In the genomic region with DNA sequence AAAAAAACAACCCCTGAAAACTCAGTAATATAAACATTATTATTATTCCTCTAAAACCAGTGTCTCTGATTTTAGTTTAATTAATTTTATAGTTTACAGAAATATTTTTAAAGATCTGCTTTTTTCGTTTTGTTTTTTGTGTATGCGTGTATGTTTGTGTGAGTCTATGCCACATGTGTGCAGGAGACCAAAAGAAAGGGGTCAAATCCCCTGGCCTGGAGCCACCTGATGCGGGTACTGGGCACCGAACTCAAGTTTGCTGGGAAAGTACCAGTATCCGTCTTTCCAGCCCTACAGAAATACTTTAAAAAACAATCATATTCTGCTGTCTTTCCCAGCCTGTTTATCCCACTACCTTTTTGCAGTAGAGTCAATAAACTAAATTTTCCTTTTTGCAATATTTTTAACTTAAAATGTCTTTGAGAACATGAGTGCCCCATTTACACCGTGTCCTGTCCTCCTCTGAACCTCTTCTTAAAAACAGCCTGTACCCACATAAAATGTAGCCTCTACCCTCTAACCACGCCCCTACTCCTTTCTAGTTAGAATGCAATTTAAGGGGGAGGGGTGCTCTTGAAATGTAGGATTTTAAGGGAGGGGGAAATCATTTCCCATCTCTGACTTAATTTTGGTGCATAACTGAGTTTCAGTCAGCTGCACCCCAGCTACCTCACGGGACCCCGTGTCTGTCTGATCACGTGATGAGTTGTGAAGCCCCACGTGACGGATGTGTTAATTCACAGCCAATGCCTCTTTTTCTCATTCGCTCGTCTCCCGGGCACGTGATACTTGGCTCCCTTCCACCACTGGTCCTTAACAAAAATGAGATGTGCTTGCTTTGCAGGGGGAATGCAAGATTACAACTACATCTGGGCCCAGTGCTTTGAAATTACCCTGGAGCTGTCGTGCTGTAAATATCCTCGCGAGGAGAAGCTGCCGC, we compare ENCODE assay signal across 8 mouse cellular contexts. TPM values are rescaled to one million over a fixed set of nuclear protein-coding genes. Genes with fewer than 3 reads are reported as not detected.
DNase-seq lines count a peak whose midpoint lies in the region; ATAC-seq and TF ChIP-seq lines count a peak whose summit lies in the region.

No protein-coding gene starts in this region.

- H3K4me1 ChIP-seq in embryonic facial prominence, embryonic 15.5 days = peaks cover 27% of the 10 kb centered on the region
- H3K4me1 ChIP-seq in heart, embryonic 12.5 days (replicated peaks) = peaks cover 10% of the 10 kb centered on the region; the same call in 1 of the 2 replicates
- peaks cover 14% of the 10 kb centered on the region for H3K4me1 ChIP-seq in kidney, embryonic 15.5 days
- H3K4me1 ChIP-seq in limb, embryonic 13.5 days = peaks cover 32% of the 10 kb centered on the region

- H3K27ac ChIP-seq in embryonic facial prominence, embryonic 15.5 days (replicated peaks) = no peak overlapping the region
- no peak overlapping the region for H3K27ac ChIP-seq in heart, embryonic 12.5 days (ENCODE audit: poor library complexity, severe bottlenecking)
- no peak overlapping the region for H3K27ac ChIP-seq in kidney, embryonic 15.5 days
- H3K27ac ChIP-seq in limb, embryonic 13.5 days = no peak overlapping the region

- peak; percentile 26 for DNase-seq in spleen, adult 12 weeks (ENCODE audit: low spot score)
- no peak for DNase-seq in spleen, postnatal 14 days (ENCODE audit: low spot score in 2 of 2)
- peak; percentile 91 for DNase-seq in telencephalon, adult 2 months (ENCODE audit: low read depth, low spot score)

- TF ChIP-seq POLR2A in myocyte (IDR thresholded peaks at IDR 0.05; ENCODE audit: insufficient read length, low read depth) = no peak

- H3ac ChIP-seq in myocyte (ENCODE audit: control insufficient read depth, insufficient read length) = no peak overlapping the region

- no peaks in the 10 kb centered on the region for H3K79me2 ChIP-seq in myocyte (ENCODE audit: control insufficient read depth, insufficient read depth)

- no peaks in the 10 kb centered on the region for H3K27me3 ChIP-seq in embryonic facial prominence, embryonic 15.5 days
- H3K27me3 ChIP-seq in heart, embryonic 12.5 days (replicated peaks) = peaks cover 6% of the 10 kb centered on the region; the same call in 1 of the 2 replicates
- no peaks in the 10 kb centered on the region for H3K27me3 ChIP-seq in kidney, embryonic 15.5 days
- no peaks in the 10 kb centered on the region for H3K27me3 ChIP-seq in limb, embryonic 13.5 days
- H3K27me3 ChIP-seq in myocyte (ENCODE audit: control insufficient read depth, insufficient read depth, insufficient read length) = no peaks in the 10 kb centered on the region

- H3K4me2 ChIP-seq in embryonic facial prominence, embryonic 15.5 days (replicated peaks) = peak overlapping the region; percentile 44
- peak overlapping the region; percentile 64 for H3K4me2 ChIP-seq in heart, embryonic 12.5 days
- peak overlapping the region; percentile 53 for H3K4me2 ChIP-seq in kidney, embryonic 15.5 days
- peak overlapping the region; percentile 61 for H3K4me2 ChIP-seq in limb, embryonic 13.5 days (replicated peaks)
- no peak overlapping the region for H3K4me2 ChIP-seq in myocyte (ENCODE audit: low read depth)

- peak overlapping the region; percentile 24 for H3K4me3 ChIP-seq in embryonic facial prominence, embryonic 15.5 days (replicated peaks)
- peak overlapping the region; percentile 33 for H3K4me3 ChIP-seq in heart, embryonic 12.5 days
- peak overlapping the region; percentile 15 for H3K4me3 ChIP-seq in kidney, embryonic 15.5 days (replicated peaks)
- peak overlapping the region; percentile 31 for H3K4me3 ChIP-seq in limb, embryonic 13.5 days
- H3K4me3 ChIP-seq in myocyte = no peak overlapping the region

- no peaks in the 10 kb centered on the region for H3K36me3 ChIP-seq in embryonic facial prominence, embryonic 15.5 days
- no peaks in the 10 kb centered on the region for H3K36me3 ChIP-seq in heart, embryonic 12.5 days
- H3K36me3 ChIP-seq in kidney, embryonic 15.5 days = 0 out of 2 replicates have a peak, but pooled peaks cover 5% of the 10 kb centered on the region
- H3K36me3 ChIP-seq in limb, embryonic 13.5 days = no peaks in the 10 kb centered on the region
- H3K36me3 ChIP-seq in myocyte (ENCODE audit: control insufficient read depth, insufficient read depth) = no peaks in the 10 kb centered on the region

- no peaks in the 10 kb centered on the region for H3K9me3 ChIP-seq in embryonic facial prominence, embryonic 15.5 days (replicated peaks)
- H3K9me3 ChIP-seq in heart, embryonic 12.5 days (replicated peaks) = no peaks in the 10 kb centered on the region
- no peaks in the 10 kb centered on the region for H3K9me3 ChIP-seq in kidney, embryonic 15.5 days (replicated peaks)
- H3K9me3 ChIP-seq in limb, embryonic 13.5 days = no peaks in the 10 kb centered on the region

- no peak for ATAC-seq in embryonic facial prominence, embryonic 15.5 days (ENCODE audit: insufficient number of reproducible peaks, low FRiP score, low TSS enrichment, low read depth)
- ATAC-seq in heart, embryonic 12.5 days (ENCODE audit: insufficient number of reproducible peaks, low FRiP score) = peak; percentile 72
- 0 out of 2 replicates have a peak, but pooled peaks have one; percentile 24 for ATAC-seq in kidney, embryonic 15.5 days (replicated peaks; ENCODE audit: low FRiP score)
- peak; percentile 24; the same call in 1 of the 2 replicates for ATAC-seq in limb, embryonic 13.5 days (ENCODE audit: low FRiP score, low read depth)

- no peak overlapping the region for H3K9ac ChIP-seq in embryonic facial prominence, embryonic 15.5 days
- peak overlapping the region; percentile 25; the same call in 1 of the 2 replicates for H3K9ac ChIP-seq in heart, embryonic 12.5 days
- peak overlapping the region; percentile 5; the same call in 1 of the 2 replicates for H3K9ac ChIP-seq in kidney, embryonic 15.5 days
- H3K9ac ChIP-seq in limb, embryonic 13.5 days = no peak overlapping the region

- WGBS in embryonic facial prominence, embryonic 15.5 days = 32% methylated on average over 20 of the region's 20 CpGs
- WGBS in heart, embryonic 12.5 days = 35% methylated on average over 20 of the region's 20 CpGs
- WGBS in kidney, embryonic 15.5 days = 41% methylated on average over 20 of the region's 20 CpGs
- 28% methylated on average over 20 of the region's 20 CpGs for WGBS in limb, embryonic 13.5 days

TF ChIP-seq in myocyte, 11 proteins besides CTCF, POLR2A, EP300 and RAD21:
- peak; percentile 24 for TF ChIP-seq USF1 (IDR thresholded peaks at IDR 0.05; ENCODE audit: low read depth)
- no peak for TF ChIP-seq E2F4 (IDR thresholded peaks at IDR 0.05; ENCODE audit: insufficient read depth)
- TF ChIP-seq MYOG (IDR thresholded peaks at IDR 0.05; ENCODE audit: control insufficient read depth in 1 of 3, insufficient read depth in 1 of 3, insufficient read length in 2 of 3, low read depth in 2 of 3) = no peak

RNA-seq across cellular contexts. Expression of gene Mdm2, which starts 35.2 kb away (rescaled TPM):
- 43.9 and 57.8 TPM in 2 replicates for polyA plus RNA-seq in embryonic facial prominence, embryonic 15.5 days (2015; fragmentation: Nextera tagmentation; extraction: Ambion mirVana)
- polyA plus RNA-seq in heart, embryonic 12.5 days (2016; fragmentation: Nextera tagmentation; extraction: Ambion mirVana) = 55.7 and 57.4 TPM in 2 replicates
- polyA plus RNA-seq in kidney, embryonic 15.5 days (2015; fragmentation: Nextera tagmentation; extraction: Ambion mirVana) = 47.4 and 49.7 TPM in 2 replicates
- 47.3 and 49.5 TPM in 2 replicates for polyA plus RNA-seq in limb, embryonic 13.5 days (2015; fragmentation: Nextera tagmentation; extraction: Ambion mirVana)
- 23.2 TPM for polyA plus RNA-seq in myocyte (2012; fragmentation: generic; extraction: Trizol)

RNA-seq across cellular contexts. Expression of gene Cpm, which starts 46.1 kb away (rescaled TPM):
- 60.5 and 68.7 TPM in 2 replicates for polyA plus RNA-seq in embryonic facial prominence, embryonic 15.5 days (2015; fragmentation: Nextera tagmentation; extraction: Ambion mirVana)
- polyA plus RNA-seq in heart, embryonic 12.5 days (2016; fragmentation: Nextera tagmentation; extraction: Ambion mirVana) = 1.5 and 2.5 TPM in 2 replicates
- polyA plus RNA-seq in kidney, embryonic 15.5 days (2015; fragmentation: Nextera tagmentation; extraction: Ambion mirVana) = 31.3 and 31.5 TPM in 2 replicates
- 40.5 and 42.8 TPM in 2 replicates for polyA plus RNA-seq in limb, embryonic 13.5 days (2015; fragmentation: Nextera tagmentation; extraction: Ambion mirVana)
- 0.07 TPM for polyA plus RNA-seq in myocyte (2012; fragmentation: generic; extraction: Trizol)

Comparison
In these comparisons a context has a peak if more than half of its experiments do, and no peak if none do; other contexts are left out.
1. DNase-seq: peak in spleen, adult 12 weeks (single experiment) and telencephalon, adult 2 months (single experiment); none in spleen, postnatal 14 days (0 of 2).
2. H3K9ac ChIP-seq: peak in heart, embryonic 12.5 days (single experiment) and kidney, embryonic 15.5 days (single experiment); none in embryonic facial prominence, embryonic 15.5 days (single experiment) and limb, embryonic 13.5 days (single experiment).